Mouse (Mus musculus): ENCODE measurements around the gene Epha3. TPM values are rescaled to one million over a fixed set of nuclear protein-coding genes. Genes with fewer than 3 reads are reported as not detected.

Gene Epha3
- polyA plus RNA-seq, 1 experiment from 2014 or later = 86.8 TPM

- WGBS = 83% methylated on average over 17 of the region's 17 CpGs
- no peaks in the 10 kb centered on the region for H3K36me3 ChIP-seq (replicated peaks)
- no peak; the same call in 1 of the 2 replicates for ATAC-seq (ENCODE audit: low FRiP score)
- H3K4me1 ChIP-seq = 0 out of 2 replicates have a peak, but pooled peaks cover 3% of the 10 kb centered on the region
- no peak overlapping the region for H3K27ac ChIP-seq
- no peak overlapping the region for H3K4me2 ChIP-seq
- no peaks in the 10 kb centered on the region for H3K9me3 ChIP-seq
- H3K9ac ChIP-seq = no peak overlapping the region
- no peaks in the 10 kb centered on the region for H3K27me3 ChIP-seq
- no peak overlapping the region for H3K4me3 ChIP-seq (replicated peaks)
These were observed 156.8 kb downstream of the Epha3 start for GRCm38 (mm10) chr16:63706912-63707868.

GRCm38 (mm10) chr16:63689371-63689770, 174.6 kb downstream of the Epha3 start:
- no peaks in the 10 kb centered on the region for H3K9me3 ChIP-seq
- H3K27ac ChIP-seq = no peak overlapping the region
- ATAC-seq (ENCODE audit: low FRiP score) = no peak
- no peak overlapping the region for H3K4me2 ChIP-seq
- 87% methylated on average over 3 of the region's 3 CpGs for WGBS
- H3K4me1 ChIP-seq = no peaks in the 10 kb centered on the region
- no peak overlapping the region for H3K4me3 ChIP-seq (replicated peaks)
- no peak overlapping the region for H3K9ac ChIP-seq
- H3K36me3 ChIP-seq (replicated peaks) = no peaks in the 10 kb centered on the region
- no peaks in the 10 kb centered on the region for H3K27me3 ChIP-seq

- Histone ChIP-seq H3K4me2 (no peak overlapping the region), H3K9me3 (no peaks in the 10 kb centered on the region), H3K27ac (no peak overlapping the region), H3K27me3 (no peaks in the 10 kb centered on the region), H3K4me3 (replicated peaks) (no peak overlapping the region), H3K4me1 (no peaks in the 10 kb centered on the region), H3K36me3 (replicated peaks) (no peaks in the 10 kb centered on the region), H3K9ac (no peak overlapping the region)
- no peak for ATAC-seq (ENCODE audit: low FRiP score)
- 87% methylated on average over 4 of the region's 4 CpGs for WGBS
These were observed 179.8 kb downstream of the Epha3 start for GRCm38 (mm10) chr16:63684211-63684610.

GRCm38 (mm10) chr16:63674426-63674825, 189.5 kb downstream of the Epha3 start:
- no peaks in the 10 kb centered on the region for H3K9me3 ChIP-seq
- 29% methylated on average over 1 of the region's 1 CpGs for WGBS
- no peak overlapping the region for H3K9ac ChIP-seq
- no peaks in the 10 kb centered on the region for H3K27me3 ChIP-seq
- no peak overlapping the region for H3K4me2 ChIP-seq
- H3K4me1 ChIP-seq = peaks cover 2% of the 10 kb centered on the region; the same call in 1 of the 2 replicates
- no peak overlapping the region for H3K4me3 ChIP-seq (replicated peaks)
- ATAC-seq (ENCODE audit: low FRiP score) = peak; percentile 49; the same call in 1 of the 2 replicates
- H3K27ac ChIP-seq = no peak overlapping the region
- no peaks in the 10 kb centered on the region for H3K36me3 ChIP-seq (replicated peaks)

- Histone ChIP-seq H3K4me1 (peaks cover 2% of the 10 kb centered on the region; the same call in 1 of the 2 replicates), H3K27me3 (no peaks in the 10 kb centered on the region), H3K4me3 (replicated peaks) (no peak overlapping the region), H3K27ac (no peak overlapping the region), H3K9me3 (no peaks in the 10 kb centered on the region), H3K4me2 (no peak overlapping the region), H3K9ac (no peak overlapping the region), H3K36me3 (replicated peaks) (no peaks in the 10 kb centered on the region)
- 93% methylated on average over 9 of the region's 9 CpGs for WGBS
- ATAC-seq (ENCODE audit: low FRiP score) = no peak
These were observed 190.6 kb downstream of the Epha3 start for GRCm38 (mm10) chr16:63673236-63673840.

- Histone ChIP-seq H3K4me2 (no peak overlapping the region), H3K36me3 (replicated peaks) (no peaks in the 10 kb centered on the region), H3K9me3 (no peaks in the 10 kb centered on the region), H3K4me3 (replicated peaks) (no peak overlapping the region), H3K27ac (no peak overlapping the region), H3K27me3 (no peaks in the 10 kb centered on the region), H3K9ac (no peak overlapping the region), H3K4me1 (no peaks in the 10 kb centered on the region)
- ATAC-seq (ENCODE audit: low FRiP score) = no peak
- 61% methylated on average over 3 of the region's 3 CpGs for WGBS
These were observed 198.0 kb downstream of the Epha3 start for GRCm38 (mm10) chr16:63665897-63666464.

GRCm38 (mm10) chr16:63658302-63658974, 205.5 kb downstream of the Epha3 start:
- Histone ChIP-seq H3K9me3 (no peaks in the 10 kb centered on the region), H3K9ac (no peak overlapping the region), H3K27ac (no peak overlapping the region), H3K36me3 (replicated peaks) (no peaks in the 10 kb centered on the region), H3K4me2 (no peak overlapping the region), H3K27me3 (no peaks in the 10 kb centered on the region), H3K4me1 (peaks cover 4% of the 10 kb centered on the region; the same call in 1 of the 2 replicates), H3K4me3 (replicated peaks) (no peak overlapping the region)
- peak; percentile 59; the same call in 1 of the 2 replicates for ATAC-seq (ENCODE audit: low FRiP score)
- 36% methylated on average over 4 of the region's 4 CpGs for WGBS

GRCm38 (mm10) chr16:63657743-63658142, 206.2 kb downstream of the Epha3 start:
- no peak overlapping the region for H3K9ac ChIP-seq
- ATAC-seq (ENCODE audit: low FRiP score) = peak; percentile 34; the same call in 1 of the 2 replicates
- no peaks in the 10 kb centered on the region for H3K27me3 ChIP-seq
- H3K4me2 ChIP-seq = no peak overlapping the region
- no peaks in the 10 kb centered on the region for H3K9me3 ChIP-seq
- no peak overlapping the region for H3K4me3 ChIP-seq (replicated peaks)
- peaks cover 4% of the 10 kb centered on the region; the same call in 1 of the 2 replicates for H3K4me1 ChIP-seq
- no peak overlapping the region for H3K27ac ChIP-seq
- H3K36me3 ChIP-seq (replicated peaks) = no peaks in the 10 kb centered on the region
- 57% methylated on average over 2 of the region's 2 CpGs for WGBS

GRCm38 (mm10) chr16:63653393-63653918, 210.5 kb downstream of the Epha3 start:
- WGBS = 86% methylated on average over 5 of the region's 5 CpGs
- ATAC-seq (ENCODE audit: low FRiP score) = no peak
- no peak overlapping the region for H3K27ac ChIP-seq
- no peaks in the 10 kb centered on the region for H3K27me3 ChIP-seq
- H3K4me1 ChIP-seq = peaks cover 3% of the 10 kb centered on the region; the same call in 1 of the 2 replicates
- H3K4me3 ChIP-seq (replicated peaks) = no peak overlapping the region
- H3K9ac ChIP-seq = no peak overlapping the region
- no peaks in the 10 kb centered on the region for H3K36me3 ChIP-seq (replicated peaks)
- H3K9me3 ChIP-seq = no peaks in the 10 kb centered on the region
- H3K4me2 ChIP-seq = no peak overlapping the region

GRCm38 (mm10) chr16:63650760-63651159, 213.2 kb downstream of the Epha3 start:
- no peaks in the 10 kb centered on the region for H3K9me3 ChIP-seq
- no peak for ATAC-seq (ENCODE audit: low FRiP score)
- H3K9ac ChIP-seq = no peak overlapping the region
- WGBS = 97% methylated on average over 3 of the region's 3 CpGs
- H3K36me3 ChIP-seq (replicated peaks) = no peaks in the 10 kb centered on the region
- no peaks in the 10 kb centered on the region for H3K4me1 ChIP-seq
- H3K27me3 ChIP-seq = no peaks in the 10 kb centered on the region
- no peak overlapping the region for H3K4me3 ChIP-seq (replicated peaks)
- no peak overlapping the region for H3K4me2 ChIP-seq
- no peak overlapping the region for H3K27ac ChIP-seq

- Histone ChIP-seq H3K27me3 (no peaks in the 10 kb centered on the region), H3K36me3 (replicated peaks) (no peaks in the 10 kb centered on the region), H3K4me3 (replicated peaks) (no peak overlapping the region), H3K4me1 (peaks cover 2% of the 10 kb centered on the region; the same call in 1 of the 2 replicates), H3K9me3 (no peaks in the 10 kb centered on the region), H3K4me2 (no peak overlapping the region), H3K27ac (no peak overlapping the region), H3K9ac (no peak overlapping the region)
- ATAC-seq (ENCODE audit: low FRiP score) = no peak
These were observed 217.4 kb downstream of the Epha3 start for GRCm38 (mm10) chr16:63646577-63646976.

GRCm38 (mm10) chr16:63642641-63643040, 221.3 kb downstream of the Epha3 start:
- WGBS = 83% methylated on average over 2 of the region's 2 CpGs
- Histone ChIP-seq H3K4me1 (peaks cover 10% of the 10 kb centered on the region), H3K9me3 (no peaks in the 10 kb centered on the region), H3K27ac (no peak overlapping the region), H3K4me2 (no peak overlapping the region), H3K4me3 (replicated peaks) (no peak overlapping the region), H3K27me3 (no peaks in the 10 kb centered on the region), H3K36me3 (replicated peaks) (no peaks in the 10 kb centered on the region), H3K9ac (no peak overlapping the region)
- no peak for ATAC-seq (ENCODE audit: low FRiP score)

All from forebrain, embryonic 12.5 days (tissue).